Mouse (Mus musculus) kidney, embryonic 16.5 days (tissue): ENCODE results near the gene Metrn. TPM values are rescaled to one million over a fixed set of nuclear protein-coding genes. Genes with fewer than 3 reads are reported as not detected.
A peak's percentile ranks its signal among the peaks of the same experiment; 100 is the strongest.

Experiments
- ATAC-seq: fragments of 200-750 bp; cut with Nextera tagmentation; 2 replicates; pipeline ENCODE4 v1.8.0; 2017; ENCODE audit warnings: moderate TSS enrichment; ENCODE audit not compliant: low FRiP score, low TSS enrichment
- H3K27ac ChIP-seq: fragments of 300-500 bp; sonication (generic); 2 replicates; pipeline ENCODE4 v1.5.1; 2014; ENCODE audit warnings: low read length
- H3K27me3 ChIP-seq: fragments of 300-500 bp; sonication (generic); 2 replicates; pipeline ENCODE4 v1.6.1; 2014; ENCODE audit warnings: low read length, control low read depth, mixed read lengths; ENCODE audit not compliant: insufficient read depth
- H3K36me3 ChIP-seq: fragments of 300-500 bp; sonication (generic); 2 replicates; pipeline ENCODE4 v1.6.1; 2014; ENCODE audit warnings: low read length, control low read depth, mixed read lengths; ENCODE audit not compliant: insufficient read depth
- H3K4me1 ChIP-seq: fragments of 300-500 bp; sonication (generic); 2 replicates; pipeline ENCODE4 v1.6.1; 2014; ENCODE audit warnings: low read length, control low read depth, mixed read lengths; ENCODE audit not compliant: insufficient read depth
- H3K4me2 ChIP-seq: fragments of 300-500 bp; sonication (generic); replicated peaks from 2 replicates; pipeline ENCODE4 v1.6.1; 2014; ENCODE audit warnings: low read depth, low read length
- H3K4me3 ChIP-seq: fragments of 300-500 bp; sonication (generic); 2 replicates; pipeline ENCODE4 v1.5.1; 2014; ENCODE audit warnings: mild to moderate bottlenecking, low read length
- H3K9ac ChIP-seq: fragments of 300-500 bp; sonication (generic); replicated peaks from 2 replicates; pipeline ENCODE4 v1.6.1; 2014; ENCODE audit warnings: low read length
- H3K9me3 ChIP-seq: fragments of 300-500 bp; sonication (generic); 2 replicates; pipeline ENCODE4 v1.6.1; 2016; ENCODE audit warnings: low read length, control low read depth
- WGBS: fragments of 180-500 bp; shearing (Covaris S2); extraction: QIAGEN DNeasy Blood & Tissue Kit; methylation state at CpG from one replicate; pipeline ENCODE4 v1.1.7; 2014; 5-methylcytosine and 5-hydroxymethylcytosine counted together
- polyA plus RNA-seq: library from polyadenylated mRNA; unstranded; fragments of >200 nt; fragmentation: Nextera tagmentation; extraction: Ambion mirVana; gene quantifications from 2 replicates; pipeline ENCODE4 v1.2.1, GENCODE M21; 2015

The Metrn gene
- polyA plus RNA-seq, 1 experiment from 2014 or later, result 56.8 TPM

DNA sequence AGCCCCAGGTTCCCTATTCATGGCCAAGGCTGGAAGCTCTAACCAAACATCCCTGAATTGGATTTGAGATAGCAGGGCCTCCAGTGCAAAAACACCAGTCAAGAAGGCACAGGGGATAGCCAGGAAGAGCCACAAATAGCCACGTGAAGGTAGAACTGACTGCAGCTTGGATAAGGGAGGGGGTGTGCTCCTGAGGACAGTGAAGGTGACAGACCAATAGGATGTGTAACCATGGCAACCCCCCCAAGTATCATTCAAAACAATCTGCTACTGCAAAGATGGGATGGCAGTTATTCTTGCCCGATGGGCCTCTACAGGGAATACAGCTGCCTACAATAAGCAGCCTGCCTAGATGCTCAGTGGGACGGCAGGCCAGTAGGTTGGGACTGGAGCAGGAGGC, 40.6 kb upstream of the Metrn start:
- H3K36me3 ChIP-seq, result peaks cover 46% of the 10 kb centered on the region
- WGBS, result 62% methylated on average over 3 of the region's 3 CpGs

DNA sequence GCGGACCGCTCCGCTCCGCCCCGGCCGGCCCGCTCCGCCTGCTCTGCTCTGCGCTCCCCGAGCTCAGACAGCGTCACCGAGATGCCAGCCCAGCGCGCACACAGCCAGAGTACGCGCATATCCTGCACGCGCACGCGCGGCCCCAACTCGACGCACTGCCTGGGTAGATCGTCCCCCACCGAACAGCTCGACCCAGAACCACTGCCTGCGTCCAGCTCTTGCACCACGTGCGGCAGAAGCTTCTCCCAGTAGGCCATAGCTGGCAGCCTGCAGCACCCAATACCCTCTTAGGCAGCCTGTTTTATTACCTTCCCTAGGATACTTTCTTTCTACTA, 40.1 kb upstream of the Metrn start, which contains the start of gene Rhbdl1:
Rhbdl1 (minus strand) TSS at position 220 of the 335 bp plus-strand sequence.
- Histone ChIP-seq H3K27ac (peak within 1 kb of the TSS; percentile 81), H3K27me3 (no peaks in the 10 kb centered on the region), H3K36me3 (peaks cover 41% of the 10 kb centered on the region), H3K4me3 (peak within 1 kb of the TSS; percentile 42), H3K4me1 (peaks cover 41% of the 10 kb centered on the region), H3K4me2 (peak within 1 kb of the TSS; percentile 79), H3K9ac (peak within 1 kb of the TSS; percentile 71), H3K9me3 (no peaks in the 10 kb centered on the region)
- 2% methylated on average over 29 of the region's 29 CpGs for WGBS
- ATAC-seq, result peak; percentile 18

More for the DNA sequence above, 40.6 kb upstream of the Metrn start:
- peak overlapping the region; percentile 79 for H3K4me2 ChIP-seq
- no peaks in the 10 kb centered on the region for H3K27me3 ChIP-seq
- peaks cover 40% of the 10 kb centered on the region for H3K4me1 ChIP-seq
- peak overlapping the region; percentile 42 for H3K4me3 ChIP-seq
- ATAC-seq, result no peak
- peak overlapping the region; percentile 81 for H3K27ac ChIP-seq
- H3K9me3 ChIP-seq, result no peaks in the 10 kb centered on the region
- peak overlapping the region; percentile 71; the same call in 1 of the 2 replicates for H3K9ac ChIP-seq

DNA sequence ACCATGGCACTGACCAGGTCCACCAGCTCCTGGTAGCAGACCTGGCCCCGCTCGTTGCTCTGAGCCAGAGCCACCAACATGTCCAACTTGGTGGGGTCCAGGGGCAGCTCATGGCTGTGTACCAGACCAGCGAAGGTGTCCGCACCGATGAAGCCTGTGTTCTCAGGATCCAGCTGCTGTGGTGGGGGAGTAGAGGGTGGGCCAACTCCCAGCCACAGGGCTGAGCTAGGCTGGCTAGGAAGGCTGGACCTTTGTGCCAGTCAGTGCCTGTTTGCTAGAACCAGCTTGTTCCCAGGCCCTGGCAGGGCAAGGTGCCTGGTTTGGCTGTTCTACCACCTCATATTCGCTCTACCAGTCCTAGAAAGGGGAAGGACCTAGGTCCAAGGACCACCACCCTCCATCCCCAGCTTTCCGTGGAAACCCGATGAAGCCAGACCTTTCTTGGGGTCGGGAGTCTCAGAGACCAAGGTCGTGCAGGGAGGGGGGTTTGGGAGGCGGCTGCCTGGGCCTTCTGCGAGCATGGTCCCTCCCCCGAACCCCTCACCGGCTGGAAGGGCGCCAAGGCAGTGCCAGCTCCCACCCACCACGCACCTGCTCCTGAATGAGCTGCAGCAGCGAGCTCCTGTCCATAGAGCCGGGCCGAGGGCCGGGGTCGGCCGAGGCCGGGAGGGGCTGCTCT, 39.6 kb upstream of the Metrn start:
- Histone ChIP-seq H3K4me2 (peak overlapping the region; percentile 79), H3K4me3 (peak overlapping the region; percentile 42), H3K4me1 (peaks cover 46% of the 10 kb centered on the region), H3K27me3 (no peaks in the 10 kb centered on the region), H3K9me3 (no peaks in the 10 kb centered on the region), H3K9ac (peak overlapping the region; percentile 71), H3K36me3 (peaks cover 37% of the 10 kb centered on the region), H3K27ac (peak overlapping the region; percentile 81)
- 13% methylated on average over 23 of the region's 23 CpGs for WGBS
- no peak for ATAC-seq

DNA sequence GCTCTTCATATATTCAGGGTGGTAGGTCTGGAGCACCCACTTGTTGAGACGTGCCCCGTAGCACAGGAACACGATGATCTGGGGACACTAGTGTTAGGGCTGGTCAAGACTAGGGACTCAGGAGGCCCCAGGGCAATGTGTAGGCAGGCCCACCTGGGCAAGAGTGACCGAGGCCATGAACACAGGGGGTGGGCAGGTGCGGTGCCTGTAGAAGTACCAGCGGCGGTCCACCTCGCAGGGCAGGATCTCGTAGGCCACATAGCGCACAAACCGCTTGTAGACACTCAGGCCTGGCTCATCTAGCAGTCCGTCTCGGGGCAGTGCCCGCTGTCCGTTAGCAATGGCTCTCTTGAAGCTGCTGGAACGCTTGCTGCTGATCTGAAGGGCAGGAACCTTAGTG, 38.9 kb upstream of the Metrn start:
- no peak for ATAC-seq
- H3K4me3 ChIP-seq, result no peak overlapping the region
- no peaks in the 10 kb centered on the region for H3K27me3 ChIP-seq
- H3K4me1 ChIP-seq, result peaks cover 53% of the 10 kb centered on the region
- peak overlapping the region; percentile 71 for H3K9ac ChIP-seq
- WGBS, result 91% methylated on average over 16 of the region's 16 CpGs
- no peaks in the 10 kb centered on the region for H3K9me3 ChIP-seq
- H3K27ac ChIP-seq, result peak overlapping the region; percentile 81; the same call in 1 of the 2 replicates
- peaks cover 38% of the 10 kb centered on the region for H3K36me3 ChIP-seq
- peak overlapping the region; percentile 79; the same call in 1 of the 2 replicates for H3K4me2 ChIP-seq

DNA sequence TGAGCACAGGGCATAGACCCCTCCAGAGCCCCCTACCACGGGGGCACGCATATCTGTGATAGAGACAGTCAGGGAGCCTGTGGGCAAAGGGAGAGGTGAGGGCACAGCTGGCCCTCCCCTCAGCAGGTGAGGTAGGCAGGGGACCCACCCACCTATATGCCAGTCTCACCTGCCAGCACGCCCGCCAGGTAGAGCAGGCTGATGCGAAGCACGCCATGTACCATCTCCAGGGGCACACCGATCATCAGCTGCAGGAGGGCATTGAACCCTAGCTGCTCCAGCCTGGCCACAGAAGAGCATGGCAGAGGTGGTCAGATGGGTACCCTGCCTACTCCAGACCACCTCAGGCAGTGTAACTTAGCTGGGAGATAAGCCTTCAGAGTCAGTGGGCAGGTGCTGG, 38.4 kb upstream of the Metrn start:
- Histone ChIP-seq H3K36me3 (peaks cover 38% of the 10 kb centered on the region), H3K27ac (no peak overlapping the region), H3K4me2 (0 out of 2 replicates have a peak overlapping the region, but pooled peaks have one; percentile 11), H3K4me3 (no peak overlapping the region), H3K9me3 (no peaks in the 10 kb centered on the region), H3K4me1 (peaks cover 59% of the 10 kb centered on the region), H3K27me3 (no peaks in the 10 kb centered on the region), H3K9ac (no peak overlapping the region)
- ATAC-seq, result no peak
- WGBS, result 94% methylated on average over 7 of the region's 7 CpGs

DNA sequence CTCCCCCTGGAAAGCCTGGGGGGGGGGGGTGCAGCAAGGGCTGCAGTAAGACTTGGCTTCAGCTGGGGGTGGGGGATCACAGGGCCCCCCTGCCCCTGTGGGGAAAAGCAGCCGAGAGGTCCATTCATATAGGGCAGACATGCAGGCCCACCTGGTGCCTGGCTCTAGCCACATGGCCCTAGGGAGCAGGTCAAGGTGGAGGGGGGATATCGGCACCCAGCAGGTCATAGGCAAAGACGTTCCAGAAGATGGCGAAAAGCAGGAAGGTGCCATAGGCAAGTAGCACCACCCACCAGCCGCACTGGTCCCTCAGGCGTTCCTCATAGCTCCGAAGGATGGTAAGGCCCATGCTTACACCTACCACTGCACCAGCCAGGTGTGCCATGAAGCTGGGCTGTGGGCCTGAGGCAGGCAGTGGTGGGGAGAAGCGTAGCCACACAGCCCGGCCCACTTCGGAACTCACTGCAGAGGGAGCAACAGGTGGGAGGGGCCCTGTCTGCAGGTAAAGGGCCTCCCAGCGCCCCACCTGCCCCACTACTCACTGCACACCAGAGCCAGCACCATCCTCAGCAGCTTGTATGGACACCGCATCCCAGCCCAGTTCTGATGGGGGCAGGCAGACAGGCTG, 37.8 kb upstream of the Metrn start:
- Histone ChIP-seq H3K36me3 (peaks cover 36% of the 10 kb centered on the region), H3K4me2 (peak overlapping the region; percentile 95), H3K9ac (peak overlapping the region; percentile 88), H3K9me3 (no peaks in the 10 kb centered on the region), H3K27me3 (no peaks in the 10 kb centered on the region), H3K27ac (peak overlapping the region; percentile 99), H3K4me3 (peak overlapping the region; percentile 82), H3K4me1 (peaks cover 64% of the 10 kb centered on the region)
- WGBS, result 71% methylated on average over 12 of the region's 12 CpGs
- no peak for ATAC-seq

DNA sequence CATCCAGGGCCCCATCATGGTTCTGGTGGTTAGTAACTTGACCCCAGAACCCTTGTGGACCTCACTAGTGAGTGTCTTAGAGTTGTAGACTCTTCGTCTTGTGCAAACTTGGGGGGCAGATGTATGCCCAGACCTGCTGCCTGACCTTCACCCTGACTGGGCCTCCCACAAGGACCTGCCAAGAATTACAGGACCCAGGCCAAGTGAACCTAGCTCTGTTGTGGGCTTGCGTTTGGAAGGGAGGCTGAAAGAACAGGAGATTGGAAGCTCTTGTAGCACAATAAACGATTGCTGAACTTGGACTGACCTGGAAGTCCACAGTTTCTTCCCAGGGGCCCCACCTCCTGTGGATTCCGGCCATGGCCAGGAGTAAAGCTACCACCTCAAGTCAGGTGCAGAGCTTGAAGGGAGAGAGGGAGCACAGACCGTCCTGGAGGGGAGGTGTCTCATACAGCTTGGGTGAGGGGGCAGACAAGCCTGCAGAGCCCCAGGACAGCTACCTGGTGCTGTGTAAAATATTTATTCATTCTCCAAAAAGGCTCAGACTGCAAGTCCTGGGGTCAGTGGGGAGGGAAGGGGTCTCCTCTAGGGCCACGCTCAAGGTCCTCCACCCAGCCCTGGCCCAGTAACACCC, 37.1 kb upstream of the Metrn start:
- 9% methylated on average over 6 of the region's 6 CpGs for WGBS
- H3K4me3 ChIP-seq, result peak overlapping the region; percentile 82
- H3K9ac ChIP-seq, result peak overlapping the region; percentile 88
- H3K4me1 ChIP-seq, result peaks cover 69% of the 10 kb centered on the region
- H3K27me3 ChIP-seq, result no peaks in the 10 kb centered on the region
- H3K36me3 ChIP-seq, result peaks cover 30% of the 10 kb centered on the region
- H3K27ac ChIP-seq, result peak overlapping the region; percentile 99
- no peak for ATAC-seq
- no peaks in the 10 kb centered on the region for H3K9me3 ChIP-seq
- H3K4me2 ChIP-seq, result peak overlapping the region; percentile 95

DNA sequence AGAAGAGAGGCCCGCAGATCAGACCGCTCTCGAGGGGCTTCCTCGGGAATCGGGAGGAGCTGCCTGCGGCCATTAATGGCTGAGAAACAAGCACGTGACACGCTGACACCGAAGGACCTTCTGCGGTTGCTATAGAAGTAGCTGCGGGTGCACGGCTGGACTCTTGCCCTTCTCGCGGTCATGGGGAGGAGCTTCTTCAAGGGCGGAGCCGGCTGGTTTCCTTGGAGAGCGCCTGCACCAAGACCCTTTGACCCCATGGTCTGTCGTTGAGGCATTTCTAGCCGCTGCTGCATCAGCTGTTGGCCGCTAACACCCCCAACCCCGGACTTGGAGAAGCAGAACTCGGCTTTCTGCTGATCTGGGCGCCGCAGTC, 36.3 kb upstream of the Metrn start, which contains the start of gene Stub1:
Stub1 (minus strand) TSS at position 114 of the 373 bp plus-strand sequence.
- Histone ChIP-seq H3K36me3 (peaks cover 24% of the 10 kb centered on the region), H3K27ac (peak within 1 kb of the TSS; percentile 99), H3K9ac (peak within 1 kb of the TSS; percentile 88), H3K4me2 (peak within 1 kb of the TSS; percentile 95), H3K4me1 (peaks cover 72% of the 10 kb centered on the region), H3K4me3 (peak within 1 kb of the TSS; percentile 82), H3K9me3 (no peaks in the 10 kb centered on the region), H3K27me3 (no peaks in the 10 kb centered on the region)
- ATAC-seq, result peak; percentile 73
- 0% methylated on average over 24 of the region's 24 CpGs for whole genome bisulfite sequencing

DNA sequence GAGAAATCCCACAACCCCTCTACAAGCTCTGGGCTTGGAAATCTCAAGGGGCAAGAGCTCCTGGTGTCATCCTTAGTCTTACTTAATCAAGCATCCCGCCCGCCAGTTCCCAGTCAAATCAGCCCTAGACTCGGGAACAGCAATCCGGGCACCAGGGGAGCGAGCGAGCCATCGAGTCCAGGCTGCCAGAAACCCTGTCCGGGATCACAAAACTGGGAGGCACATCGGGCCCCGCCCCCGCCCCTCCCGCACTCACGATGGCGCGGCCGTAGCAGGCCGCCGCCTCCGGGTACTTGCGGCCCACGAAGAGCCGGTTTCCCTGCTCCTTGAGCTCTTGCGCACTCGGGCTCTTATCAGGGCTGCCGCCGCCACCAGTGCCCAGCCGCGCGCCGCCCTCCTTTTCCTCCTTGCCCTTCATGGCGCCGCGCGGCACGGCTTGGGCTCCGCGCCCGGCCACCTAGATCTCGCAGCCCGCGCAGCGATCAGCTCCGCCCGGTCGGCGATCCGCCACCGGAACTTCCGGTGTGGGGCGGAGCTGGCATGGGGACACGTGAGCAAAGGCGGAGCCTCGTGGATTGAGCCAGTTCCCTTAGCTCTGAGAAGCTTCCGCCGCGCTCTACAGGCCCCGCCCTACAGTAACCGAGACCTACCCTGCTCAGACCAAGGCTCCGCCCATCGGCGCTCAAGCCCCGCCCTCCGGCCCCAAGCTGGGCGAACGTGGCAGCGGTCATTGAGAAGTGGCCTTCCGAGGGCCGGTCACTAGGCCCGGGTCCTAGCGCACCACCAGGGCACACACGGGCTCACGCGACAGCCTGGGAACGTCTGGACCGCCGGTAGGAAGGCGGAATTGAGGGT, 35.7 kb upstream of the Metrn start:
- H3K4me1 ChIP-seq, result peaks cover 73% of the 10 kb centered on the region
- peaks cover 18% of the 10 kb centered on the region for H3K36me3 ChIP-seq
- peak overlapping the region; percentile 82 for H3K4me3 ChIP-seq
- H3K9ac ChIP-seq, result peak overlapping the region; percentile 88
- peak overlapping the region; percentile 99 for H3K27ac ChIP-seq
- no peaks in the 10 kb centered on the region for H3K9me3 ChIP-seq
- H3K4me2 ChIP-seq, result peak overlapping the region; percentile 95
- WGBS, result under 1% methylated on average over 69 of the region's 77 CpGs
- peak; percentile 91 for ATAC-seq
- H3K27me3 ChIP-seq, result no peaks in the 10 kb centered on the region
